Mouse (Mus musculus) midbrain, embryonic 13.5 days (tissue): ENCODE results near the gene Amotl1. TPM values are rescaled to one million over a fixed set of nuclear protein-coding genes. Genes with fewer than 3 reads are reported as not detected.
"Not testable (repeated sequence)": the region's sequence is repeated elsewhere in the genome, so short reads cannot be mapped to it uniquely, and the experiment has no call there.

Experiments used
- ATAC-seq: fragments of 200-750 bp; cut with Nextera tagmentation; 2 replicates; pipeline ENCODE4 v1.8.0; 2017; ENCODE audit warnings: mild to moderate bottlenecking, moderate TSS enrichment, moderate library complexity
- H3K27ac ChIP-seq: fragments of 300-500 bp; sonication (generic); 2 replicates; pipeline ENCODE4 v1.5.1; 2015; ENCODE audit warnings: inconsistent platforms, mild to moderate bottlenecking, moderate library complexity
- H3K27me3 ChIP-seq: fragments of 300-500 bp; sonication (generic); 2 replicates; pipeline ENCODE4 v1.6.1; 2015; ENCODE audit warnings: mild to moderate bottlenecking, inconsistent platforms
- H3K36me3 ChIP-seq: fragments of 300-500 bp; sonication (generic); 2 replicates; pipeline ENCODE4 v1.6.1; 2015; ENCODE audit warnings: mild to moderate bottlenecking, inconsistent platforms
- H3K4me1 ChIP-seq: fragments of 300-500 bp; sonication (generic); replicated peaks from 2 replicates; pipeline ENCODE4 v1.6.1; 2015; ENCODE audit warnings: inconsistent platforms
- H3K4me2 ChIP-seq: fragments of 300-500 bp; sonication (generic); replicated peaks from 2 replicates; pipeline ENCODE4 v1.6.1; 2015; ENCODE audit warnings: moderate library complexity, mild to moderate bottlenecking, inconsistent platforms
- H3K4me3 ChIP-seq: fragments of 300-500 bp; sonication (generic); replicated peaks from 2 replicates; pipeline ENCODE4 v1.5.1; 2015; ENCODE audit warnings: mild to moderate bottlenecking, inconsistent platforms
- H3K9ac ChIP-seq: fragments of 300-500 bp; sonication (generic); replicated peaks from 2 replicates; pipeline ENCODE4 v1.6.1; 2015; ENCODE audit warnings: mild to moderate bottlenecking, inconsistent platforms
- H3K9me3 ChIP-seq: fragments of 300-500 bp; sonication (generic); 2 replicates; pipeline ENCODE4 v1.6.1; 2016; ENCODE audit warnings: mild to moderate bottlenecking, inconsistent platforms
- WGBS: fragments of 180-500 bp; shearing (Covaris S2); methylation state at CpG from one replicate; pipeline ENCODE4 v1.1.7; 2015; 5-methylcytosine and 5-hydroxymethylcytosine counted together
- polyA plus RNA-seq: library from polyadenylated mRNA; unstranded; fragments of >200 nt; fragmentation: Nextera tagmentation; extraction: Ambion mirVana; gene quantifications from 2 replicates; pipeline ENCODE4 v1.2.1, GENCODE M21; 2015

Gene Amotl1
- polyA plus RNA-seq, result 9.8 and 9.9 TPM in 2 replicates

DNA sequence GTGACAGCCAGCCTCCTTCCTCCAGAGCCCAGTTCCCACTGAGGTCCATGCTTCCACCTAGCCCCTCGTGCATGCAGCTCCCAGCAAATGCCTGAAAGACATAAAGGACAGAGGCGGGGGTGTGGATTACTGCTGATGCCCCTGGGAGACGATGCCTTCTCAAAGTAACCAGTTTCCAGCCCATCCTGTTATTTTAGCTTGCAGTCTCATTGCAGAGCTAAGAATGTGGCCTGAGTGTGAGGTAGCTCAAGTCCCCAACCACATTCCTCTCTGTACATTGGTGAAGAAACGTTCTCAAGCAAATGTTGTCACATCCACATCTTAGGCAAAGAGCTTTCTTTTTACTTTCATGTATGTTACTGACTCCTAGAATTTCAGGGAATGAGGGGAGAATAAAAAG is at the start of gene Amotl1:
Gene Amotl1 (minus strand): TSS at position 101 of the 400 bp plus-strand sequence.
- H3K27ac ChIP-seq, result no peak within 1 kb of the TSS
- no peak for ATAC-seq
- no peaks in the 10 kb centered on the region for H3K27me3 ChIP-seq
- H3K9me3 ChIP-seq, result no peaks in the 10 kb centered on the region
- H3K4me2 ChIP-seq, result no peak within 1 kb of the TSS
- H3K4me1 ChIP-seq, result peaks cover 26% of the 10 kb centered on the region
- no peak within 1 kb of the TSS for H3K4me3 ChIP-seq
- no peak within 1 kb of the TSS for H3K9ac ChIP-seq
- WGBS, result 50% methylated on average over 4 of the region's 4 CpGs
- H3K36me3 ChIP-seq, result no peaks in the 10 kb centered on the region

DNA sequence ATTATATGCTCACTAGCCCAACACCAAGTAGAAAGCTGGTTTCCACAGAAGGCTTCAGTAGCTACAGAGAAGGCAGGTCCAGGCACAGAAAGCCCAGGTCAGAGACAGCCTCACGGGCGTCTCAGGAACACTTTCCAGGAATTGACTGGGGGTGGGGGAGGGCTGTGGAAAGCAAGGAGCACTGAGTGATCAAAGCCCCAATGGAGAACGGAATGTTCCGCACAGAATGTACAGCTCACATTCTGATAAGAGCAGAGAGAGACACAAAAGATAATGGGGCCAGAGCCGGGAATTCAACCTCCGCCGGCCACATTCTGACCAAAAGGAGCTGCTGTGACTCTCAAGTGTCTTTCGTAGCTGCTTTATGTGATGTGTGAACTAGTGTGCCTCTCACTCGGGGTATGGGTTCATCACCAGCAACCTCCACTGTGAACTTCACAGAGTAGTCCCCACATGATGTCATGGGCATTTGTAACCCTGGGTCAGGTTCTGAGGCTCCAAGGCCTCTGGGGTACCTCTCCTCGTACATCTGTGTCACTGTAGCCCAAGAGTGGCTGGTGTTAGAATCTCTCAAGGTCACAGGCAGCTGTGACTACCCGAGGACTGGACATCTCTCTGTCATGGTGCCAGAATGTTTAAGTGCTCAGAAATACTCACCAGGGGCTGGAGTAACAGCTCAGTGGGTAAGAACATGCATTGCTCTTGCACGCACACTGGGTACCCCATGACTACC is 44.7 kb upstream of the Amotl1 start:
- ATAC-seq, result no peak
- H3K9me3 ChIP-seq, result no peaks in the 10 kb centered on the region
- H3K9ac ChIP-seq, result no peak overlapping the region
- H3K4me3 ChIP-seq, result no peak overlapping the region
- H3K4me1 ChIP-seq, result no peaks in the 10 kb centered on the region
- H3K27ac ChIP-seq, result no peak overlapping the region
- no peaks in the 10 kb centered on the region for H3K36me3 ChIP-seq
- 84% methylated on average over 12 of the region's 12 CpGs for WGBS
- no peaks in the 10 kb centered on the region for H3K27me3 ChIP-seq
- H3K4me2 ChIP-seq, result no peak overlapping the region

DNA sequence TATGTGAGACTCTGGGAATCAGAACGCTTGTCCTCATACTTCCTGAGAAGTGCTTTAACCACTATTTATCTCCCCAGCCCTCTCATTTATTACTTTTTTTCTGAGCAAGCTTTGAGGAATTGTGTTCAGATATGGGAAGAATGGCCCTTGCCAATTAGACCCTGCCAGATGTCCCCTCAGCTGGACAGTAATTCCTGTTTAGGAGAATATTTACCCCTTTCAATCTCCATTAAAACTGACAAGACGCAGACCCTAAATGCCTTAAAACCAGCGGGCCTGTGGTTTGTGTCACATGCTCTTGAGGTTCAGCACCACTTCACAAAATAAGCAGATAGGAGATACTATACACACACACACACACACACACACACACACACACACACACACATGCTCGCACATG is 39.5 kb upstream of the Amotl1 start:
- no peak for ATAC-seq
- 81% methylated on average over 4 of the region's 4 CpGs for WGBS
- H3K27ac ChIP-seq, result no peak overlapping the region
- no peaks in the 10 kb centered on the region for H3K27me3 ChIP-seq
- H3K4me2 ChIP-seq, result no peak overlapping the region
- no peak overlapping the region for H3K4me3 ChIP-seq
- no peaks in the 10 kb centered on the region for H3K36me3 ChIP-seq
- no peaks in the 10 kb centered on the region for H3K4me1 ChIP-seq
- no peak overlapping the region for H3K9ac ChIP-seq
- no peaks in the 10 kb centered on the region for H3K9me3 ChIP-seq

DNA sequence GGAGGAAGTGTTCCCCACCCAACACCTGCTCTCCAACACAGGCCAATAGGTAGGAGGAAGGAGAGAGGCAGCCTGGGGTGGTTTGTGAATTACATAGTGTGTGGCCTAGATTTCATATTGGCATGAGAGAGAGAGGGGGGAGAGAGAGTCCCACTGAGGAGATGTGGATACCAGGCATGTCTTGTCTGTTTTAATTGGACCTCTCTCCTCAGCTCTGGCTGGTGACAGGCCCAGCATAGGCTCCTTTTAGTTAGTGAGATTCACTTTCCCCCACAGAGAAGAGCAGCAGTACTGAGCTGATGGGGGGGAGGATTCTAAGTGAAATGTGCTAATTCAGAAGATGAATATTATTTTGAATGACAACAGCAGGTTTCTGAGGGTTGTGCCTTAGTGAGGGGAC is 37.9 kb upstream of the Amotl1 start:
- H3K4me2 ChIP-seq, result no peak overlapping the region
- no peak for ATAC-seq
- H3K4me1 ChIP-seq, result no peaks in the 10 kb centered on the region

DNA sequence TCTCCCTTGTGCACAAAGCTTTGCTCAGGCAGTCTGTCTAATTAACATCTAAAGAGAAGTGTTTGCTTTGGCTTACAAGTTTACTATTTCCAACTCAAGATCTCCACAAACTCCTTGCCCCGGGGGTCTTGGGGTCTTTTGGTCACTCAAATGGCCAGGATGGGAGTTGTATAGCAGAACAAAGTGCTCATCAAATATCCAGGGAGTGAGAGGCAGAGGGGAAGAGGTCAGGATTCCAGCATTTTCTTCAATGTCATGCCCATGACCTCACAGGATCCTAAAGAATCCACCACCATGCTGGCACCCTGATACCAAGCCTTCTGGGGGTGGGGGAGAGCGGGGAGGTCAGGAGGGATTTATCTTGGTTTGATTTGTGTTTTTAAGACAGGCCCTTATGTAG is 35.7 kb upstream of the Amotl1 start:
- Histone ChIP-seq H3K27me3 (no peaks in the 10 kb centered on the region), H3K4me2 (no peak overlapping the region), H3K36me3 (no peaks in the 10 kb centered on the region), H3K4me3 (no peak overlapping the region), H3K4me1 (no peaks in the 10 kb centered on the region), H3K9me3 (no peaks in the 10 kb centered on the region), H3K27ac (no peak overlapping the region), H3K9ac (no peak overlapping the region)
- WGBS, result 53% methylated on average over 2 of the region's 2 CpGs
- ATAC-seq, result no peak

More for the DNA sequence above, 37.9 kb upstream of the Amotl1 start:
- H3K36me3 ChIP-seq, result no peaks in the 10 kb centered on the region
- no peak overlapping the region for H3K4me3 ChIP-seq
- H3K9me3 ChIP-seq, result no peaks in the 10 kb centered on the region
- no peaks in the 10 kb centered on the region for H3K27me3 ChIP-seq
- H3K9ac ChIP-seq, result no peak overlapping the region
- no peak overlapping the region for H3K27ac ChIP-seq

DNA sequence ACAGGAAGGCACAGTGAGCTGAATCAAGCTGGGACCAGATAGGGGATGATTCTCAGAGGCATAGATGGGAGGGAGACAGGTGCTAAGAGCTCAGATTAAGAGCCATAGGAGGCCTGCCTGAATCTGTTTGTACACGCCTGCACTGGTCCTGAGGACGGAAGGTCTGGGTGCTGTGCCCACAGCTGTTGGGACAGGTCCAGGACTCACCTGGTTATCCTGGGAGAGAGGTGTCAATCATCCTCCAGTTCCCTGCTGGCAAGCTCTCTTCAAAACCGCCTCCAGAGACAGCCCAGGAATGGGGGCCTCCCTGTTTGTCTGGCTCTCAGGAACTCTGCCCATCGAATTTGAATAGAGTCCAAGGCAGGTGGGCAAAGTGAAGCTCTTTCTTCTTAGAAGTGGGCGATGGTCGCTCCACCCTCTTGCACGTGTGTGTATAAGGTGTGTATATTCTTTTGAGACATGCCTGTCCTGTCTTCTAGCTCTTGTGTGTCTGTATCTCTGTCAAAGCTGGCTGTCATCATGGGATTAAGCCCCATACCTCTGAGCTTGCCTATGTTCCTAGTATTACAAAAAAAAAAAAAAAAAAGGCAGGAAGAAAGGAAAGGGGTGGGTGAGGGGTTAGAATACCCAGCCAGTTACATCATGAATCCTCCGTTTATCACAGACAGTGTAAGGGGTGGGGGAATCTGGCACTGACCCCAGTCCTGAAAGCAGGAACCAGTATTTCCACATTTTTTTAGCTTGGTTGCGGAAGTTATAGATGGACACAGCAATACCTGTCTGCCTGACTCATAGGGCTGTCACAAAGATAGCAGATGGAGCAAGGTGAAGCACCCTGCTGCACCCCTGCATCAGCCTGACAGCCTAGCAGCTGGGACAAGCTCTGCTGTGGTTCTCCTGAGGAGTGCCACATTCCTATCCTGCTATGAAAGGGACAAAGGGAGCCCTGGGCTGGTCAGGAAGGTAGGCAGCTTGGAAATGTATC is 31.1 kb upstream of the Amotl1 start:
- WGBS, result 56% methylated on average over 9 of the region's 9 CpGs
- Histone ChIP-seq H3K4me2 (no peak overlapping the region), H3K4me3 (no peak overlapping the region), H3K9me3 (no peaks in the 10 kb centered on the region), H3K27me3 (no peaks in the 10 kb centered on the region), H3K9ac (no peak overlapping the region), H3K36me3 (no peaks in the 10 kb centered on the region), H3K27ac (no peak overlapping the region), H3K4me1 (no peaks in the 10 kb centered on the region)
- ATAC-seq, result peak; percentile 20; the same call in 1 of the 2 replicates

DNA sequence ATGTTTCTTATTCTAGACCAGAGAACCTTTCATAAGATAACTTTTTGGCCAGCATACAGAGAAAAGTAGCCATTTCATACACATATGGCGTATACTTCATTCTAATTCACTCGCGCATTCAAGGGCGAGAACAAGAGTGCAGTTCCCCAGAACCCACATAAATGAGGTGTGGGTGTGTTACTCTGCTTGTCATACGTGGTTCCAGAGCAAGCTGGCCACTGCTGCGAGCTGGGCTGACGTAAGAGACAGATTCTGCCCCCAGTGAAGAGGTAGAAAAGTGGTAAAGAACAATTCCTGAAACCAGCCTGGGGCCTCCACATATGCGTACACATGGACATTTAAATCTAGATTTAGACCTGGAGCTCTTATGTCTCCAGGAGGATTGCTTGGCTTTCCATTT is 29.6 kb upstream of the Amotl1 start:
- Histone ChIP-seq H3K4me2 (no peak overlapping the region), H3K4me3 (no peak overlapping the region), H3K9me3 (no peaks in the 10 kb centered on the region), H3K27ac (no peak overlapping the region), H3K4me1 (no peaks in the 10 kb centered on the region), H3K9ac (no peak overlapping the region), H3K27me3 (no peaks in the 10 kb centered on the region), H3K36me3 (no peaks in the 10 kb centered on the region)
- ATAC-seq, result no peak
- WGBS, result 92% methylated on average over 8 of the region's 8 CpGs

DNA sequence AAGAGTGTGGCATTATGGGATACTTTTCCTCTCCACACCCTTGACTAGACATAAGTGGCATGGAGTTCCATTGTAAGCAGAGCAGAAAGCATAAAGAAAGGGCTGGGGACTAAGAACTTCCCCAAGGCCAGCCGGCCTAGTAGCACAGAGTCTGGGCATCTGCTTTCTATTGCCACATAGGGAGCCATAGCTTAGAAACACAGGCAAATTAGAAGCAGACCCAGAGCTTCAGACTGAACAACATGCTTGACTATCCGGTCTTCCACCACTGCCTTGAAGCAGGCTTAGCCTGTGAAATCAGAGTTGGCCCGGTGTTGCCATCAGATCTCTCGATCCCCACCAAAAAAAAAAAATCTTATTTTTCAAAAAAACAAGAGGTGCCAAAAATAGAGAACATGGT is 28.3 kb upstream of the Amotl1 start:
- H3K9ac ChIP-seq, result no peak overlapping the region
- 83% methylated on average over 4 of the region's 4 CpGs for WGBS
- H3K4me1 ChIP-seq, result no peaks in the 10 kb centered on the region
- H3K36me3 ChIP-seq, result no peaks in the 10 kb centered on the region
- no peak overlapping the region for H3K4me2 ChIP-seq
- no peak for ATAC-seq
- H3K4me3 ChIP-seq, result no peak overlapping the region
- no peak overlapping the region for H3K27ac ChIP-seq
- no peaks in the 10 kb centered on the region for H3K9me3 ChIP-seq
- H3K27me3 ChIP-seq, result no peaks in the 10 kb centered on the region

DNA sequence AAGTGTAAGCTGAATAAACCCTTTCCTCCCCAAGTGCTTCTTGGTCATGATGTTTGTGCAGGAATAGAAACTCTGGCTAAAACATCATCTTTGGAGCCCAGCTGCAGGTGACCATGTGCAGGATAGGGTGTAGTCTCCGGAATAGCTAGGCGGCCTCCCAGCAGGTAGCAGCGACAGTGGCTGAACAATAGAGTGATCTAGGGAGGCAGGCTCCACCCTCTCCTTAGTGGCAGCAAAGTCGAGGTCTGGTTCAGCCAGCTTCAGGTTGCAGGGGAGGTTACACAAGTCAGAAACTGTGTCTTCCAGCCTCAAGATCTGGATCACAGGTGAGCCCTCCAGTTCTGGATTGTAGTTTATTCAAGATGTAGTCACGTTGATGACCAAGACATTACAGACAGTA is 27.1 kb upstream of the Amotl1 start:
- not testable (repeated sequence) for ATAC-seq, H3K9me3 ChIP-seq, H3K4me3 ChIP-seq, H3K36me3 ChIP-seq, H3K27ac ChIP-seq, H3K9ac ChIP-seq, H3K4me1 ChIP-seq, H3K27me3 ChIP-seq, H3K4me2 ChIP-seq
- WGBS, result 37% methylated on average over 5 of the region's 5 CpGs

DNA sequence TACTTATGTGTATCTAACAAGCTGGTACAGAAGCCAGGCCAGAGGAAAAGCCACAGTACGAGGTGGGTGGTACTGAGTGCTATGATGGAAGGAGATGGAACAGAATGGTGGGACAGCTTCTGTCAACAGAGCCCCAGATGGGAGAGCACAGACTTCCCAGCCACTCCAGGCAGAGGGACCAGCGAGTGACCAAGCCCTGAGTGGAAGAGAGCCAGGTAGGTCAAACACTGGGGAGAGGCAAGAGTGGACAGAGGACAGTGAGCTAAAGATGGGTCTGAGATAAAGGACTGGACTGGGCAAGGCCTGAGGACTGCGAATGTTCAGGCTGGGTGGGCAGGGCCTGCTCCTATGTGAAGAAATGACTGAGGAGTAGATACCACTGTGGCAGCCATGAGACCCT is 23.5 kb upstream of the Amotl1 start:
- no peaks in the 10 kb centered on the region for H3K4me1 ChIP-seq
- no peak overlapping the region for H3K9ac ChIP-seq
- no peak overlapping the region for H3K4me2 ChIP-seq
- ATAC-seq, result no peak
- H3K4me3 ChIP-seq, result no peak overlapping the region
- H3K27me3 ChIP-seq, result no peaks in the 10 kb centered on the region
- no peaks in the 10 kb centered on the region for H3K9me3 ChIP-seq
- H3K36me3 ChIP-seq, result no peaks in the 10 kb centered on the region
- H3K27ac ChIP-seq, result no peak overlapping the region
- WGBS, result 87% methylated on average over 3 of the region's 3 CpGs

DNA sequence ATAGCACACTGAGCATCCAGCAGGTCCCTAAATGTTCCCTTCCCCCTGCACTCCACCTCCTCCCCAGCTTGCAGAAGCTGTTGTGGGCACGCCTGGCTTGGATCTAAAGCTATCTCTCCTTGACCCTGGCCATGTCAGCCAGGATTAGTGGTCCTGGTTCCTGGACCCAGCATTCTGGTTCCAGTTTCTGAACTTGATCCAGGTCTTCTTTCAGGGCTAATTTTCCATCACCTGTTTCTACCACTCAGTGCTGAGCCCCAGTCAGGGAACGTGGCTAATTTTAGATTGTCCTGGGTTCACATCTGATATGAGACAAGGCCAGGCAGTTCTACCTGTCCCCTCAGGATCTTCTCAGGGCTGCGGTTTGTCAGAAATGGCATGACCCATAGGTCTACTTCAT is 21.2 kb upstream of the Amotl1 start:
- H3K36me3 ChIP-seq, result no peaks in the 10 kb centered on the region
- WGBS, result 92% methylated on average over 3 of the region's 3 CpGs
- H3K9me3 ChIP-seq, result no peaks in the 10 kb centered on the region
- no peak overlapping the region for H3K4me2 ChIP-seq
- ATAC-seq, result no peak
- H3K4me3 ChIP-seq, result no peak overlapping the region
- no peaks in the 10 kb centered on the region for H3K4me1 ChIP-seq
- no peak overlapping the region for H3K9ac ChIP-seq
- no peak overlapping the region for H3K27ac ChIP-seq
- H3K27me3 ChIP-seq, result no peaks in the 10 kb centered on the region

DNA sequence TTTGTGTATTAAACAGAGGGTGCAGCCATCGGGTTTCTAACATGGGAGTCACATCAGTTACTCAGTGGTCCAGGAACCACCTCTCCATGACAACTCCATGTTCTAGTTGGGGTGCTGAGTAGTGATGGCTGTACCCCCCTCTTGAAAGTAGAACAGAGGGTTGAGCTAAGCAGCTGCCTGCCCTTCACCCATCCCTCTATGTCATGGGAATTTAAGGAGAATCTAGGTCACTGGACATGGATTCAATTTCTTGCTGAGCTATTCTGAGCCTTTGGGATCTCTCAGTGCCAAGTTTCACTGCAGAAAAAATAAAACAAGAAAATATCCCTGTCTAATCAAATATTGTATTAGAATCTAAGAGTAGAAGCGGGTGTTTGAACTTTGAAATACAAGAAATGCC is 18.7 kb upstream of the Amotl1 start:
- H3K9me3 ChIP-seq, result no peaks in the 10 kb centered on the region
- H3K4me1 ChIP-seq, result no peaks in the 10 kb centered on the region
- WGBS, result 94% methylated on average over 2 of the region's 2 CpGs
- H3K4me3 ChIP-seq, result no peak overlapping the region
- no peaks in the 10 kb centered on the region for H3K36me3 ChIP-seq
- no peak overlapping the region for H3K27ac ChIP-seq
- no peak for ATAC-seq
- H3K27me3 ChIP-seq, result no peaks in the 10 kb centered on the region
- no peak overlapping the region for H3K4me2 ChIP-seq
- H3K9ac ChIP-seq, result no peak overlapping the region
